Mouse (Mus musculus): Measurements from ENCODE around the gene Phip. TPM values are rescaled to one million over a fixed set of nuclear protein-coding genes. Genes with fewer than 3 reads are reported as not detected.

Gene Phip
- polyA plus RNA-seq, 1 experiment from 2014 or later: 91.2 TPM

- H3K4me3 ChIP-seq (ENCODE audit: low read depth, low read length): peak overlapping the region; percentile 82
- WGBS: under 1% methylated on average over 67 of the region's 75 CpGs
- peak overlapping the region; percentile 82 for H3K4me2 ChIP-seq (ENCODE audit: low read length)
- H3K36me3 ChIP-seq (ENCODE audit: control insufficient read depth, insufficient read depth, low read length): no peaks in the 10 kb centered on the region
- H3K9me3 ChIP-seq (replicated peaks; ENCODE audit: control insufficient read depth, low read length, poor library complexity, severe bottlenecking): no peaks in the 10 kb centered on the region
- peak; percentile 84 for ATAC-seq
- H3K4me1 ChIP-seq (ENCODE audit: control insufficient read depth, insufficient read depth, low read length): peaks cover 26% of the 10 kb centered on the region
- H3K27ac ChIP-seq (ENCODE audit: low read length): peak overlapping the region; percentile 100
- peak overlapping the region; percentile 96 for H3K9ac ChIP-seq (ENCODE audit: low read depth, low read length)
- no peaks in the 10 kb centered on the region for H3K27me3 ChIP-seq (ENCODE audit: control insufficient read depth, insufficient read depth, low read depth, low read length)
Measured at GRCm38 (mm10) chr9:82974187-82974861, 992 bp downstream of the Phip start.

- H3K4me1 ChIP-seq (ENCODE audit: control insufficient read depth, insufficient read depth, low read length): peaks cover 29% of the 10 kb centered on the region
- H3K27ac ChIP-seq (ENCODE audit: low read length): peak overlapping the region; percentile 100
- peak overlapping the region; percentile 96 for H3K9ac ChIP-seq (ENCODE audit: low read depth, low read length)
- peak overlapping the region; percentile 82 for H3K4me3 ChIP-seq (ENCODE audit: low read depth, low read length)
- no peak for ATAC-seq
- 25% methylated on average over 8 of the region's 8 CpGs for WGBS
- H3K4me2 ChIP-seq (ENCODE audit: low read length): peak overlapping the region; percentile 82
- H3K36me3 ChIP-seq (ENCODE audit: control insufficient read depth, insufficient read depth, low read length): no peaks in the 10 kb centered on the region
- H3K9me3 ChIP-seq (replicated peaks; ENCODE audit: control insufficient read depth, low read length, poor library complexity, severe bottlenecking): no peaks in the 10 kb centered on the region
- H3K27me3 ChIP-seq (ENCODE audit: control insufficient read depth, insufficient read depth, low read depth, low read length): no peaks in the 10 kb centered on the region
Measured at GRCm38 (mm10) chr9:82973321-82973892, 1.9 kb downstream of the Phip start.

GRCm38 (mm10) chr9:82971433-82971832 is 3.9 kb downstream of the Phip start:
- ATAC-seq: no peak
- Histone ChIP-seq H3K9ac (ENCODE audit: low read depth, low read length) (no peak overlapping the region), H3K36me3 (ENCODE audit: control insufficient read depth, insufficient read depth, low read length) (no peaks in the 10 kb centered on the region), H3K4me3 (ENCODE audit: low read depth, low read length) (no peak overlapping the region), H3K4me2 (ENCODE audit: low read length) (peak overlapping the region; percentile 34; the same call in 1 of the 2 replicates), H3K27ac (ENCODE audit: low read length) (no peak overlapping the region), H3K27me3 (ENCODE audit: control insufficient read depth, insufficient read depth, low read depth, low read length) (no peaks in the 10 kb centered on the region), H3K9me3 (replicated peaks; ENCODE audit: control insufficient read depth, low read length, poor library complexity, severe bottlenecking) (no peaks in the 10 kb centered on the region), H3K4me1 (ENCODE audit: control insufficient read depth, insufficient read depth, low read length) (peaks cover 25% of the 10 kb centered on the region)
- 25% methylated on average over 1 of the region's 1 CpGs for WGBS

- H3K4me1 ChIP-seq (ENCODE audit: control insufficient read depth, insufficient read depth, low read length): peaks cover 17% of the 10 kb centered on the region
- WGBS: 68% methylated on average over 8 of the region's 8 CpGs
- no peak overlapping the region for H3K4me2 ChIP-seq (ENCODE audit: low read length)
- H3K9me3 ChIP-seq (replicated peaks; ENCODE audit: control insufficient read depth, low read length, poor library complexity, severe bottlenecking): no peaks in the 10 kb centered on the region
- H3K36me3 ChIP-seq (ENCODE audit: control insufficient read depth, insufficient read depth, low read length): no peaks in the 10 kb centered on the region
- H3K27ac ChIP-seq (ENCODE audit: low read length): no peak overlapping the region
- ATAC-seq: no peak; the same call in 1 of the 2 replicates
- no peak overlapping the region for H3K4me3 ChIP-seq (ENCODE audit: low read depth, low read length)
- no peak overlapping the region for H3K9ac ChIP-seq (ENCODE audit: low read depth, low read length)
- no peaks in the 10 kb centered on the region for H3K27me3 ChIP-seq (ENCODE audit: control insufficient read depth, insufficient read depth, low read depth, low read length)
Measured at GRCm38 (mm10) chr9:82967076-82967621, 8.2 kb downstream of the Phip start.

GRCm38 (mm10) chr9:82963981-82964380 is 11.3 kb downstream of the Phip start:
- ATAC-seq: no peak
- Histone ChIP-seq H3K4me2 (ENCODE audit: low read length) (no peak overlapping the region), H3K27ac (ENCODE audit: low read length) (no peak overlapping the region), H3K4me1 (ENCODE audit: control insufficient read depth, insufficient read depth, low read length) (0 out of 2 replicates have a peak, but pooled peaks cover 5% of the 10 kb centered on the region), H3K9me3 (replicated peaks; ENCODE audit: control insufficient read depth, low read length, poor library complexity, severe bottlenecking) (no peaks in the 10 kb centered on the region), H3K36me3 (ENCODE audit: control insufficient read depth, insufficient read depth, low read length) (no peaks in the 10 kb centered on the region), H3K27me3 (ENCODE audit: control insufficient read depth, insufficient read depth, low read depth, low read length) (no peaks in the 10 kb centered on the region), H3K4me3 (ENCODE audit: low read depth, low read length) (no peak overlapping the region), H3K9ac (ENCODE audit: low read depth, low read length) (no peak overlapping the region)
- 89% methylated on average over 4 of the region's 4 CpGs for WGBS

GRCm38 (mm10) chr9:82961352-82961751 is 14.0 kb downstream of the Phip start:
- H3K4me1 ChIP-seq (ENCODE audit: control insufficient read depth, insufficient read depth, low read length): no peaks in the 10 kb centered on the region
- WGBS: 85% methylated on average over 2 of the region's 2 CpGs
- H3K9ac ChIP-seq (ENCODE audit: low read depth, low read length): no peak overlapping the region
- no peaks in the 10 kb centered on the region for H3K9me3 ChIP-seq (replicated peaks; ENCODE audit: control insufficient read depth, low read length, poor library complexity, severe bottlenecking)
- no peaks in the 10 kb centered on the region for H3K27me3 ChIP-seq (ENCODE audit: control insufficient read depth, insufficient read depth, low read depth, low read length)
- no peak overlapping the region for H3K4me3 ChIP-seq (ENCODE audit: low read depth, low read length)
- no peak for ATAC-seq
- H3K36me3 ChIP-seq (ENCODE audit: control insufficient read depth, insufficient read depth, low read length): peaks cover 6% of the 10 kb centered on the region
- no peak overlapping the region for H3K4me2 ChIP-seq (ENCODE audit: low read length)
- H3K27ac ChIP-seq (ENCODE audit: low read length): no peak overlapping the region

- Histone ChIP-seq H3K36me3 (ENCODE audit: control insufficient read depth, insufficient read depth, low read length) (peaks cover 15% of the 10 kb centered on the region), H3K9ac (ENCODE audit: low read depth, low read length) (no peak overlapping the region), H3K27me3 (ENCODE audit: control insufficient read depth, insufficient read depth, low read depth, low read length) (no peaks in the 10 kb centered on the region), H3K4me1 (ENCODE audit: control insufficient read depth, insufficient read depth, low read length) (no peaks in the 10 kb centered on the region), H3K27ac (ENCODE audit: low read length) (no peak overlapping the region), H3K9me3 (replicated peaks; ENCODE audit: control insufficient read depth, low read length, poor library complexity, severe bottlenecking) (no peaks in the 10 kb centered on the region), H3K4me2 (ENCODE audit: low read length) (no peak overlapping the region), H3K4me3 (ENCODE audit: low read depth, low read length) (no peak overlapping the region)
- whole genome bisulfite sequencing: 75% methylated on average over 4 of the region's 4 CpGs
- ATAC-seq: 0 out of 2 replicates have a peak, but pooled peaks have one; percentile 44
Measured at GRCm38 (mm10) chr9:82955267-82955666, 20.0 kb downstream of the Phip start.

GRCm38 (mm10) chr9:82952330-82952729 is 23.0 kb downstream of the Phip start:
- H3K9ac ChIP-seq (ENCODE audit: low read depth, low read length): no peak overlapping the region
- H3K4me2 ChIP-seq (ENCODE audit: low read length): no peak overlapping the region
- H3K27ac ChIP-seq (ENCODE audit: low read length): no peak overlapping the region

GRCm38 (mm10) chr9:82951435-82952004 is 23.8 kb downstream of the Phip start:
- Histone ChIP-seq H3K36me3 (ENCODE audit: control insufficient read depth, insufficient read depth, low read length) (peaks cover 9% of the 10 kb centered on the region), H3K4me3 (ENCODE audit: low read depth, low read length) (no peak overlapping the region), H3K4me1 (ENCODE audit: control insufficient read depth, insufficient read depth, low read length) (no peaks in the 10 kb centered on the region), H3K9me3 (replicated peaks; ENCODE audit: control insufficient read depth, low read length, poor library complexity, severe bottlenecking) (no peaks in the 10 kb centered on the region), H3K9ac (ENCODE audit: low read depth, low read length) (no peak overlapping the region), H3K27ac (ENCODE audit: low read length) (no peak overlapping the region), H3K4me2 (ENCODE audit: low read length) (no peak overlapping the region), H3K27me3 (ENCODE audit: control insufficient read depth, insufficient read depth, low read depth, low read length) (no peaks in the 10 kb centered on the region)
- ATAC-seq: no peak
- 89% methylated on average over 2 of the region's 2 CpGs for WGBS

More at GRCm38 (mm10) chr9:82952330-82952729, 23.0 kb downstream of the Phip start:
- Histone ChIP-seq H3K27me3 (ENCODE audit: control insufficient read depth, insufficient read depth, low read depth, low read length) (no peaks in the 10 kb centered on the region), H3K9me3 (replicated peaks; ENCODE audit: control insufficient read depth, low read length, poor library complexity, severe bottlenecking) (no peaks in the 10 kb centered on the region), H3K4me3 (ENCODE audit: low read depth, low read length) (no peak overlapping the region), H3K4me1 (ENCODE audit: control insufficient read depth, insufficient read depth, low read length) (no peaks in the 10 kb centered on the region), H3K36me3 (ENCODE audit: control insufficient read depth, insufficient read depth, low read length) (peaks cover 12% of the 10 kb centered on the region)
- ATAC-seq: no peak
